Mouse (Mus musculus): Measurements from ENCODE around the gene Leng8.
"Not testable (repeated sequence)": the region's sequence is repeated elsewhere in the genome, so short reads cannot be mapped to it uniquely, and the experiment has no call there.

Leng8 gene

DNA sequence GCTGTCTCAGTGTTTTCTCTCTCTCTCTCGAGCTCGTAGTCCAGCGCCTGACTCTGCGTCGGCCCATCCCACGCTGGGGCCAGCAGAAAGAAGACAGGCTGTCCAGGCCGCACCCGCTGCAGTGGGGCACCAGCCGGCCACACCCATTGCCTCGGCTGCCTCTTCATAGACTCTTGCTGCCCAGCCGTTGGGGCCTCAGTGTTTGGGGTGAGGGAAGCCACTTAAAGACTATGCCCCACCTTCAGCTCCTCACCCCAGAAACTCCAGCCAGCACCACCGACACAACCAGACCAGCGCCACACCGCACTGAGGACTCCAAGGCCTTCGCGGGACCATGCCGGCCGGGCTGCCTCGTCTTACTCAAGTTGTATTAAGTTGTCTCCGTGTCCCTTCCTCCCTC, 10.5 kb downstream of the Leng8 start:
- DNase-seq (ENCODE audit: low read depth, low spot score) = no peak

DNA sequence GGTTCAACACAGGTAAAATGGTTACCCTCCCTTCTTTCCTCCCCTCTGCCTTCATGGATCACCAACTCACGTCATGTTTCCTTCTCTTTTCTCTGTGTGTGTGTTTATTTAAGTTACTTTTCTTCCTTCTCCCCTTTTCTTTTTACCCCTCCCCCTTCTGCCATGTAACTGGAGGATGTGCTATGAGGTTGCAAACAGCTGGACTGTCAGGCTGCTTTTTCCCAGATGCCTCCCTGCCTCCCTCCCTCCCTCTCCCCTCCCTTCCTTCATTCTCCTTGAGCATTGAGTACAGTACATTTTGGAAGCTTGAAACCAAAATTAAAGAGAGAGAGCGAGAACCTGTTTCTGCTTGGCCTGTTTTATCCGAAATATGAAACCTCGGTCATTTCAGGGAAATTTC, 11.0 kb downstream of the Leng8 start:
- no peak for DNase-seq (ENCODE audit: low read depth, low spot score)

DNA sequence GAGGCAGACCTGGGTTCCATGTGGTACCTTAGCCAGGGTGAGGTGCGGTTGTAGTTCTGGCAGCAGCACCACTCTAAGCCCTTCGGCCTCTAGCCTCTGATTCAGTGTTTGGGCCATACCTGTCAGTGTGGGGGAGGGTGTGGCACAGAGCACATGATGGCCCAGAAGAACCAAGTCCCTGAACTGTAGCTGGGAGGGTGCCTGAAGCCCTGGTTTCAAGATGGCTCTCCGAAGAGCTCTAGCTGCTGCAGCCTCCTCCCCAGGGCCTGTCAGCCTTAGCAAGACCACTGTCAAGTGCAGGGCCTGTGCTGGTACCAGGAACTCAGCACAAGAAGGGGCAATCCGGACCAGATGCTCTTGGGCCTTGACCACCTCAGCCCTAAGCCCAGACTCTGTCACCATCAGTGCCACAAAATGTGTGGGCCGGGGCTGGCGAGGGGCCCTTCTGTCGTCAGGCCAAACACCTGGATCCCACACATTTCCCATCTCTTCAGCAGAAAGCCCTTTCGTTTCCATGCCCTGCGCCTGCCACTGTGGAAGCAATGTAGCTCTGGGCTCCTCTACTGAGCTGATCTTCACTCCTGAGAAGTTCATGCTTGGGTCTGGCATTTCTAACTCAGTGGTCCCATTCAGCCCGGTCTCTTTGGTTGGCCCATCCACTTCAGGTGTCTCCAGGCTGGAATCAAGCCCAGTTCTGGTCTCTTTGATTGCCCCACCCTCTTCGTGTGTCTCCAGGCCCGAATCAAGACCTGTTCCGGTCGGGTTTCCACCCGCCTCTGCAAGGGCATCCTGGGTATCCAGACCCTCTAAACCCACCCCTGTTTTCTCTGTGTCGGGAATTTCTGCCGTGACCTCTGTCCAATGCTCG, 11.7 kb downstream of the Leng8 start:
- DNase-seq (ENCODE audit: low read depth, low spot score) = no peak

DNA sequence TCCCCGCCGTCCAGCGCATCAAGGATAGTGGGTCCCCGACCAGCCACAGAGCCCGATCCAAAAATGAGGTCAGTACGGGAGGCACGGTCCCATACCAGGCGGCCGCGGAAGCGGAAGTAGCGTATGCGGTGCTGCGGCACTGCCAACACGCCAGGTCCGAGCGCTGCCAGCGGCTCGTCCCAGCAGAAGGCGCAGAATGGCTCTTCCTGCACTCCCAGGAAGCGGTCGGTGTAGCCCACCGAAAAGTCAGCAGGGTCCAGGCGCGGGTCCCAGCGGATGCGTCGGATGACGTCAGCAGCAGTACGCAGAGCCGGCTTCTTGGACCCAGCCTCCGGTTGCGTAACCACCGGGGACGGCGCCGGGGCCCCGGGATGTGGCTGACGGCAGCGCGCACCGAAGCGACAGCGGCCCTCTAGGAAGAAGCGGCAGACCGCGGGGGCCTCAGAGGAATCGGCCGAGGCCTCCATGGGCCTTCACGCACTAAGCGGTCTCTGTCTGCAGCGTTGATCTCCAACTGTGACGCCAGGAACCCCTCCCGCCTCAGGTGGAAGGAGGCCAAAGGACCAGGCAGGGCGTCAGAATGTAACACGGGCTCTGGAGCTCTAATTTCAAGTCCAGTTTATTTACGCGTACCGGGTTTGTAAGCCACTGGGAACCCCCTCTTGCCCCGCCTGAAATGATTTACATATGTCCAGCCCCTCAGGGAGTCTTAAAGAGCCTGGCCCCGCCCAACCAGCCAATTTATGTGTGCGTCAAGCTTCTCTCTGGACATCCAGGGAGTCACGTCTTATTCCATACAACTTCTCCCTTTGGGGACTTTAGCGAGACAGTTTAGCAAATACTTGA, 12.6 kb downstream of the Leng8 start:
- DNase-seq (ENCODE audit: low read depth, low spot score) = peak; percentile 88

DNA sequence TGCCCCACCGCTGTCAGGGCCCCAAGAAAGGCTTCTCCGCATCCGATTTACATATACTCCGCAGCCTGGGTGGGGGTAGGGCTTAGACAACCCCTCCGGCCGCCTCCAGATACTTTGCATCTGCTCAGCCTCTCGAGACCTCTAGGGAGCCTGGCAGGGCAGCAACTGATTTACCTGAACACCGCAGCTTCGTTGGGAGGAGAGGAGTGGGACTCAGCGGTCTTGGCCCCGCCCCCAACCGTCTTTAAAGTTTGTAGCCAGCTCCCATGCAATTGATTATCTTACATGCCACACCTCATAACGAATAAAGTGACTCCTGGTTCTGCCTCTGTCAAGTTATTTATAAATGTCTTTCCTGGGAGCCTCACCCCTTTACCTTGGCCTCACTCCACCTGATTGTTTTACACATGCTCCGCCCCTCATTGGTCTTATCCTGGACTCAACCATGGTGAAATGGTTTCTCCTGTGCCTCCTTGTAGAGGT, 13.3 kb downstream of the Leng8 start, which contains the start of gene Leng9:
TSS of gene Leng9 (minus strand) at position 316 of the 483 bp plus-strand sequence.
- DNase-seq (ENCODE audit: low read depth, low spot score) = no peak

DNA sequence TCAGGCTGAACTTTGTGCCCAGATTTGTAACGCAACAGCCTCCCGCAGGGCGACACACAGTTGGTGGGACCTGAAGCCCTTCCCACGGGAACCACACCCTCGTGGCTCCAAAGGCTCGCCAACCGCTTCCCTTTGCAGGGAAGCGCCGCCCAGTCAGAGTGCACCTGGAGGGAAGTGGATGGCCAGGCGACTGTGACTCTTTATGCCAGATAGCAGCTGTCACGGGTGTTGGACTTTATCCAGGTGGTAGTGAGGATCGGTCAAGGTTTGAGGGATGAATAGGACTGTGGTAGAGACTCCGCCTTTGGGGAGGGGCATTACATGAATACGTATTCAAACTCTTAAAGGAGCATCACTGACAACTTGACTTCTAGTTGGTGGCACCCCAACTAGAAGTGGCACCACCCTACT, 14.0 kb downstream of the Leng8 start:
- DNase-seq (ENCODE audit: low read depth, low spot score) = peak; percentile 61

DNA sequence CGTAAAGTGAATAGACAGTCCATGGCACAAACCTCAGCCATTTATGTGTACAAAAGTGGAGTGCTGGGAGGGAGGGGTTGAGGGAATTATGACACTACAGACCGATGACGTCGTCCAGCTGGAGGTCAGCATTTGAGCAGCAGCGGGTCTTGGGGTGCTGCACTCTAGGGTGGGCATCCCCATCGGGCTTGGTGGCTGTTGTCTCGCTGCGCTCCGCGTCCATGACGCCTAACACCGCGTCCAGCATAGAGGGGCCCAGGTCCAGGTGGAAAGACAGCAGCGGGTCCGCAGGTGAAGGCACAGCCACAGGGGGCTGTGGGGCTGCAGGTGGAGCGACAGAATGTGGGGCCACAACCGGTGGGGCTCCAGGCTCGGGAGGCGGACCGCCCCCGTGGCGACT, 14.4 kb downstream of the Leng8 start:
- DNase-seq (ENCODE audit: low read depth, low spot score) = no peak

DNA sequence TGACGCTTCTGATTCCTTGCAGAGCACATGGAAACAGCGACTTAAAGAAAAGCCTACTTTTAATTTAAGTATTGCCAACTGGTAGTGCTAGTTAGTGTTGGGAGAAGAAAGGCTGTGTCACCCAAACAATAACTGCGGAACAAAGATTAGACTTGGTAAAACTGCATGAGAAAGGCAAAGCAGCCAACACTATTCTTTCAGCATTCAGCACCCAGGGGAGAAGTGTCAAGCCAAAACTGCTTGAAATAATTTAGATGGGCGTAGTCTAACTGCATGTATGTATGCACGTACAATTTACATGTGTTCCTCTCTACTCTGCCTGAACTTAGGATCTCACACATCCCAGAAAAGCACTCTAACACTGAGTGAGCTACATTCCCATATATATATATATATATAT, 17.5 kb downstream of the Leng8 start:
- DNase-seq (ENCODE audit: low read depth, low spot score) = no peak

DNA sequence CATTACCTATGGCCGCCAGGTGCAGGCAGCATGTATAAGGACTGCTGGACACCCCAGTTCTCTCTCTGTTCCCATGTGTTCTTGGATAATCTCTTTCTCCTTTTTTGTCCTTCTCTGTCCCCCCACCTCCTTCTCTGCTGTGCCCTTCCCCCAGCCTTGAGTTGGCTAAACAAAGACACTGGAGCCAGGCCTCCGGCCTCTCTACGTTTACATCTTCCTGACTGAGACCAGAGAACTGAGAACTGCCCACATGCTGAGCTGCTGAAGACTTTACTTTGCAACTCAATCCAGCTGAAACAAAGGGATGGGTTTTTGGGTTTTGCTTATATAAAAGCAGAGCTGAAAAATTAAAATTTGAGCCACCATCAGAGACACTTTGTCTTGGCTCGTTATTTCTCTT, 18.1 kb downstream of the Leng8 start:
- DNase-seq (ENCODE audit: low read depth, low spot score) = no peak

DNA sequence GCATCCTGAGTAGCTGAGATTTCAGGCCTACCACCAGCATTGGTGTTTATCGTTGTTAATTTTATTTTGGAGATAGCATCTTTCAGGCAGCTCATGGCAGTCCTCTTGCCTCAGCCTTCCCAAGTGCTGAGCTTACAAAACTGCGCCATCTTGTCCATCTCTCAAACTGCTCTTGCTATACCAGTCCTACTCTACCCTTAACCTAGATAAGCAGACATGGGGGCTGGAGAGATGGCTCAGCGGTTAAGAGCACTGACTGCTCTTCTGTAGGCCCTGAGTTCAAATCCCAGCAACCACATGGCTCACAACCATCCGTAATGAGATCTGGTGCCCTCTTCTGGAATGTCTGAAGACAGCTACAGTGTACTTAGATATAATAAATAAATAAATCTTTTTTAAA, 24.8 kb downstream of the Leng8 start:
- DNase-seq (ENCODE audit: low read depth, low spot score) = not testable (repeated sequence)

DNA sequence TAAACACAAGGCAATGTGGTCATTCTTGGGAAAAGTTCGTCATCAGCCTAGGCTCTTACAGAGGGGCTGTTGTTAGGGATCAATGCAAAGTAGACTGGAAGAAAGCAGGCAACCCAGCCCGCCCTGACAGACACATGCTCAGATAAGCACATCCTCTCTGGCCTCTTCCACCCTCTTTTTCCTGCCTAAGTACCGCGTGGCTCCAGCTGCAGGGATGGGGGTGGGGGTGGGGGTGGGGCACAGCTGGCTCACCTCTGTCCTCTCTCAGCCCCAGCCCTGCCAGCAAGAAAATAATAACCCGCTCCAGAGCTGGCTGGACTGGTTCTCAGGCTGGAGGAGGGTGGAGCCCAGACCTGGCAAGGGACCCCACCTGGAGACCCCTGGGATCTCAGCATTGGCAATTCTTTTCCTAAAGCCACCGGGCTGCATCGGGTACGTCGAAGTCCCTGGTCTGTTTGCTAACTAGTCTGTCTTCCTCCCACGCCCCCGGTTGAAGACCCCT, 26.8 kb downstream of the Leng8 start:
- DNase-seq (ENCODE audit: low read depth, low spot score) = peak; percentile 10

DNA sequence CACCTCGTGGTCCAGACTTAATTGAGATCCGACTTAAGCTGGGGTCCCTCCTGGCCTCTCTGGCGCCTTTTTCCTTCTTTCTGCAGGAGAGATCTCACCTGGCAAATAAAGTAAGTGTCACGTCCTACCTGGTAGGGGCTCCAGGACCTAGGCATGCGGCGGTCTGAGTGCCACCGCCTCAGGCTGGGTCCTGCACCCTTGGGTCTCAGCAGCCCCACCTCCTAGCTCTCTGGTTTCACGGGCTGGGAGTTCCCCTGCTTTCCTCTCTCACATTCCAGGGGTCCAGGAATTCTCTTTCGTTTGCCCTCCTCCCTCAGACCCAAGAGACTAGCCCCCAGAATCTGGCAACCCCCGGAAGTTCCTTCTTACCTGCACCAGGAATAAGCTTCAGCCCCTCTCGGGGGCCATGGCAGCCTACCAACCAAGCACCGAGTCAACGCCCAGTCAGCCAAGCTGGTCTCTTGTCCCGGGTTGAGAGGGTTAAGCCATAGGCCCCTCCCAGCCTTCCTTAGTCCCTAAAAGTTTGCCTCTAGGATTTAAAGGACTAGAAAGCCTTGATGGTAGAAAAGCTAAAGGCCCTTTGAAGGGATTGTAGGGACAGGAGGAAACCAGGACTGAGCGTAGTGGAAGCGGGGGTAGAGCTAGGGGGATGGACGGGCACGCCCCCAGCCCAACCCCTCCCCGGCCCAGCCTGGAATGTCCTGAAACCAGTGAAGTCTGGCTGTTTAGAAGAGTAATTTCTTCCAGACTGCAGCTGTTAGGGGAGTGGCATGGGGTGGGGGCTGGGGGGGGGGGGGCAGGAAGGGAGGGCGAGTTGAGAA, 27.5 kb downstream of the Leng8 start, which contains the start of gene Cdc42ep5:
TSS of gene Cdc42ep5 (minus strand) at position 771 of the 821 bp plus-strand sequence.
- DNase-seq (ENCODE audit: low read depth, low spot score) = peak; percentile 57

DNA sequence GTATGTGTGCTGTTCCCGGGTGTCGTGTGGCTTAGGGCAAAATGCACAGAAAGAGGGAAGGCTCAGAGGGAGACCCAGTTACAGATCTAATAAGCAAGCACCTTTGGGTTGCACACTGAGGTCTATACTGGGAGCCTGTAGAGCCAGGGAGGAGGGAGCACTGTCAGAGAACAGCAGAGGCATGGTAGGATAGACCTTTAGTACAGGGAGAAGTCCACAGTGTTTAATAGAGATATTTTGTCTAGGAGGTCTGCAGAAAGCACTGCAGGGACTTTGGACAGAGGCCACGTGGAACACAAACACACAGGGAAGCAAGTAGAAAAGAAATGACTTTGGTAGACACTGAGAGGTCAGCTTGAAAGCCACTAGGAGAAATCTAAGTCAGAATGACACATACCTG, 28.4 kb downstream of the Leng8 start:
- DNase-seq (ENCODE audit: low read depth, low spot score) = no peak

DNA sequence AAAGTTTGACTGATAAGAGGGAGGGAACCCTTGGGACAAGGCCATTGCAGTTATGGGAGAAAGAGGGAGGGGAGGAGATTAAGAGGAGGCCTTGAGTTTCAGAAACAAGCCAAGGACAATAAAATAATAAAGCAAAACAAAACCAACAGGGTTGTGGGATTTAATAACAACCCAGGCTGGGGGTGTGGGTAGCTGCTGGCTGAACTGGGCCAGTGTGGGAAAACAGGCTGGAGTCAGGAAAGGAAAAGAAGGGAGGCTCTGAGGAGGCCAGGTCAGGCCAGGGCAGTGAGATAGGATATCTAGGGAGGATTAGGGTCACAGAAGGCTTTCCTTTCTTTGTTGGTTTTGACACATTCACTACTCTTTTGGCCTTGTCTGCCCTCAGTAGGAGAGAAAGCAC, 30.3 kb downstream of the Leng8 start:
- DNase-seq (ENCODE audit: low read depth, low spot score) = no peak

DNA sequence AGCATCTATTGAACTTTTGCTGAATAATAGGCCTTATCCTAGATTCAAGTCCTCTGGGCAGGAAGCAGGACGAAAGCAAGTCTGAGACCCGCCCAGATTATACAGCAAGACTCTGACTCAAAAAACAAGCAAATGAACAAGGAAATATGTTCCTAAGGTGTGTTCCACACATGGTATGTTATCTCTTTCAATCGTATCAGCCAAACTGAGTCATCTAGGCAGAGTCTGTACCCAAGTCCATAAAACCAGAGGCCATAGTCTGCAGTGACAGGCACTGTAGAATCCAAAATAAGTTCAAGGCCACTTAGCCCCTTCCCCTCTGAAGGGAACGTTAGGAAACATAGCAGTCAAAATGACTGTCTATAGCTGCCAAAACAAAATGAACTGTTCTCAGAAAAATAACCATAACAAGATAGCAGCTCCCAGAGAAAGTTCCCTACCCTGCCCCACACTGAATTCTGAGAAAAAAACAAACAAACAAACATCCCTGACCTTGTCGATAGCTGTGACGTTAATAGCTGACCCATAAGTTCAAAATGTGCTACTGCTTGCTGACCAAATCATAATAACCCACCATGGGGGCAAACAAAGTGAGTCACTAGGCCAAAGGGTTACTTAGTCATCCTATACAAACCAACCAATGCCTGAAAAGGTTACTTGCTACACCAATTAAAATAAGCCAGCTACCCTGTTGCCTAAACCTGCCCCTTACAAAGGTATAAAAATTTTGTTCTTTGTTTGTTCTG, 33.5 kb downstream of the Leng8 start:
- DNase-seq (ENCODE audit: low read depth, low spot score) = no peak

DNA sequence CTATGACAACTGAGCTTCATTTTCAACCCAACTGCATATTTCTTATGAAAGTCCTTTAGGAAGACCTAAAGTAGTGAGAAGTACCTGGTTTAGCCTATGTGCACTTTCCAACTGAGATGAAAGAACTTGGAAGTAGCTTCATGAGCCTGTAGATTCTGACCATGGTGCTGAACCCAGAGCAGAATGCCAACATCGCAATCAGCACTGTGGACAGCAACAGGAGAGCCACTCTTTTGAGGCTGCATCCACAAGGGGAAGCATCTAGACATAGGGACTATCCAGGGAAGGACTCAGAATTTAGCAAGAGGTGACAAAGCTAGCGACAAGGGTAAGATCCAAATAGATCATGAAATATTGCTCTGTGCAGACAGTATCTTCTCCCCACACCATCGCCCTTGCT, 41.6 kb downstream of the Leng8 start:
- DNase-seq (ENCODE audit: low read depth, low spot score) = no peak

Data from skeletal muscle tissue, adult 2 months (tissue).